Mouse (Mus musculus) brain, embryonic 14.5 days (tissue): ENCODE results near the gene Rfc1.

ENCODE experiments used
- CTCF ChIP-seq: fragments of 200-500 bp; IDR thresholded peaks from 2 replicates; pipeline ENCODE4 v1.5.1; 2012; ENCODE audit warnings: inconsistent platforms, mild to moderate bottlenecking, moderate library complexity, borderline replicate concordance; ENCODE audit not compliant: insufficient read depth, insufficient read length; ENCODE audit errors: extremely low read depth
- POLR2A ChIP-seq: fragments of 200-500 bp; IDR thresholded peaks from 2 replicates; pipeline ENCODE4 v1.6.1; 2012; ENCODE audit warnings: mild to moderate bottlenecking, inconsistent platforms, borderline replicate concordance; ENCODE audit not compliant: poor library complexity, insufficient read depth, insufficient read length, severe bottlenecking; ENCODE audit errors: extremely low read depth

GRCm38 (mm10) chr5:65322165-65322564, 13.3 kb downstream of the Rfc1 start:
- TF ChIP-seq CTCF (no peak), POLR2A (no peak)
